Mouse (Mus musculus) myocyte (in vitro differentiated cells): ENCODE data around the gene Gm6993. TPM values are rescaled to one million over a fixed set of nuclear protein-coding genes. Genes with fewer than 3 reads are reported as not detected.

Experiments used
- H3K27me3 ChIP-seq: one replicate; pipeline ENCODE4 v1.6.1; 2011; ENCODE audit not compliant: control insufficient read depth, insufficient read depth, insufficient read length
- H3K36me3 ChIP-seq: one replicate; pipeline ENCODE4 v1.6.1; 2011; ENCODE audit not compliant: control insufficient read depth, insufficient read depth
- H3K4me2 ChIP-seq: one replicate; pipeline ENCODE4 v1.6.1; 2011; ENCODE audit warnings: low read depth, control low read depth
- H3K4me3 ChIP-seq: one replicate; pipeline ENCODE4 v1.5.1; 2011; ENCODE audit warnings: mild to moderate bottlenecking, control low read depth, moderate library complexity
- H3K79me2 ChIP-seq: one replicate; pipeline ENCODE4 v1.6.1; 2011; ENCODE audit not compliant: control insufficient read depth, insufficient read depth
- H3ac ChIP-seq: one replicate; pipeline ENCODE4 v1.6.1; 2011; ENCODE audit not compliant: control insufficient read depth, insufficient read length
- CEBPB ChIP-seq: IDR thresholded peaks from 2 replicates; pipeline ENCODE4 v1.6.1; 2011; ENCODE audit warnings: mild to moderate bottlenecking, moderate library complexity; ENCODE audit not compliant: poor library complexity, insufficient read depth, severe bottlenecking
- E2F4 ChIP-seq: IDR thresholded peaks from one replicate; pipeline ENCODE4 v1.6.1; 2011; ENCODE audit warnings: mild to moderate bottlenecking, control low read depth, moderate library complexity; ENCODE audit not compliant: insufficient read depth
- MAX ChIP-seq: IDR thresholded peaks from one replicate; pipeline ENCODE4 v1.6.1; 2011; ENCODE audit warnings: low read depth, mild to moderate bottlenecking, control low read depth
- MYOD1 ChIP-seq, 3 experiments: IDR thresholded peaks; one replicate each; pipeline ENCODE4 v1.6.1; 2011; ENCODE audit warnings: control low read depth in 2 of 3, low read depth in 2 of 3, mild to moderate bottlenecking in 2 of 3, moderate library complexity in 1 of 3; ENCODE audit not compliant: insufficient read length in 2 of 3, control insufficient read depth in 1 of 3
- MYOG ChIP-seq, 3 experiments: IDR thresholded peaks; one replicate each; pipeline ENCODE4 v1.6.1; 2011; ENCODE audit warnings: control low read depth in 2 of 3, low read depth in 2 of 3, mild to moderate bottlenecking in 2 of 3; ENCODE audit not compliant: insufficient read length in 2 of 3, control insufficient read depth in 1 of 3, insufficient read depth in 1 of 3
- POLR2A ChIP-seq: IDR thresholded peaks from one replicate; pipeline ENCODE4 v1.6.1; 2011; ENCODE audit warnings: low read depth, mild to moderate bottlenecking, control low read depth, moderate library complexity; ENCODE audit not compliant: insufficient read length
- POLR2AphosphoS2 ChIP-seq: IDR thresholded peaks from one replicate; pipeline ENCODE4 v1.6.1; 2011; ENCODE audit warnings: low read depth, control low read depth; ENCODE audit not compliant: insufficient read length
- REST ChIP-seq: IDR thresholded peaks from one replicate; pipeline ENCODE4 v1.6.1; 2011; ENCODE audit warnings: mild to moderate bottlenecking, control low read depth, moderate library complexity; ENCODE audit not compliant: insufficient read depth, insufficient read length
- SRF ChIP-seq: IDR thresholded peaks from one replicate; pipeline ENCODE4 v1.6.1; 2011; ENCODE audit warnings: low read depth; ENCODE audit not compliant: control insufficient read depth, insufficient read length
- TCF12 ChIP-seq: IDR thresholded peaks from one replicate; pipeline ENCODE4 v1.6.1; 2011; ENCODE audit warnings: mild to moderate bottlenecking, control low read depth; ENCODE audit not compliant: poor library complexity, insufficient read depth, severe bottlenecking
- TCF3 ChIP-seq: IDR thresholded peaks from one replicate; pipeline ENCODE4 v1.6.1; 2011; ENCODE audit warnings: low read depth, control low read depth; ENCODE audit not compliant: insufficient read length
- USF1 ChIP-seq: IDR thresholded peaks from one replicate; pipeline ENCODE4 v1.6.1; 2011; ENCODE audit warnings: low read depth, mild to moderate bottlenecking, control low read depth, moderate library complexity
- polyA plus RNA-seq: library from polyadenylated mRNA; unstranded; fragments of >200 nt; fragmentation: generic; extraction: Trizol; gene quantifications from one replicate; pipeline ENCODE4 v1.2.1, GENCODE M21; 2012; ENCODE audit warnings: missing spikeins

Gm6993 gene
- polyA plus RNA-seq, 1 experiment, result not detected

- no peak for TF ChIP-seq MYOD1 (IDR thresholded peaks at IDR 0.05; ENCODE audit: control insufficient read depth in 1 of 3, insufficient read length in 2 of 3, low read depth in 2 of 3)
- no peak for TF ChIP-seq MAX
- TF ChIP-seq POLR2A, result no peak
- no peak for TF ChIP-seq MYOG (IDR thresholded peaks at IDR 0.05; ENCODE audit: control insufficient read depth in 1 of 3, insufficient read depth in 1 of 3, insufficient read length in 2 of 3, low read depth in 2 of 3)
- no peak for TF ChIP-seq REST
- TF ChIP-seq POLR2AphosphoS2, result no peak
- no peak for TF ChIP-seq USF1
- no peak for TF ChIP-seq SRF
- no peak for TF ChIP-seq E2F4
- TF ChIP-seq TCF12, result no peak
- TF ChIP-seq CEBPB, result no peak
- TF ChIP-seq TCF3, result no peak
- Histone ChIP-seq H3K79me2 (peaks cover 29% of the 10 kb centered on the region), H3ac (no peak overlapping the region), H3K4me3 (no peak overlapping the region), H3K27me3 (no peaks in the 10 kb centered on the region), H3K4me2 (no peak overlapping the region), H3K36me3 (peaks cover 49% of the 10 kb centered on the region)
These were observed 33.1 kb downstream of the Gm6993 start for GRCm38 (mm10) chr12:31273646-31274045.

GRCm38 (mm10) chr12:31275411-31275810 lies 34.8 kb downstream of the Gm6993 start:
- Histone ChIP-seq H3ac (no peak overlapping the region), H3K4me3 (no peak overlapping the region), H3K27me3 (no peaks in the 10 kb centered on the region), H3K4me2 (no peak overlapping the region), H3K79me2 (peaks cover 28% of the 10 kb centered on the region), H3K36me3 (peaks cover 46% of the 10 kb centered on the region)
- TF ChIP-seq MAX (no peak), USF1 (no peak), POLR2A (no peak), MYOD1 (IDR thresholded peaks at IDR 0.05; ENCODE audit: control insufficient read depth in 1 of 3, insufficient read length in 2 of 3, low read depth in 2 of 3) (no peak), SRF (no peak), MYOG (IDR thresholded peaks at IDR 0.05; ENCODE audit: control insufficient read depth in 1 of 3, insufficient read depth in 1 of 3, insufficient read length in 2 of 3, low read depth in 2 of 3) (no peak), TCF3 (no peak)

- Histone ChIP-seq H3K4me2 (no peak overlapping the region), H3K79me2 (peaks cover 26% of the 10 kb centered on the region), H3K36me3 (peaks cover 47% of the 10 kb centered on the region), H3ac (no peak overlapping the region), H3K27me3 (no peaks in the 10 kb centered on the region), H3K4me3 (no peak overlapping the region)
- TF ChIP-seq MAX (no peak), MYOG (IDR thresholded peaks at IDR 0.05; ENCODE audit: control insufficient read depth in 1 of 3, insufficient read depth in 1 of 3, insufficient read length in 2 of 3, low read depth in 2 of 3) (no peak), REST (no peak), CEBPB (no peak), TCF12 (no peak), MYOD1 (IDR thresholded peaks at IDR 0.05; ENCODE audit: control insufficient read depth in 1 of 3, insufficient read length in 2 of 3, low read depth in 2 of 3) (no peak), TCF3 (no peak), E2F4 (no peak), POLR2A (no peak), POLR2AphosphoS2 (no peak), USF1 (no peak), SRF (no peak)
These were observed 37.7 kb downstream of the Gm6993 start for GRCm38 (mm10) chr12:31278270-31278669.

- Histone ChIP-seq H3K27me3 (no peaks in the 10 kb centered on the region), H3K4me3 (no peak overlapping the region), H3K4me2 (no peak overlapping the region), H3K79me2 (peaks cover 6% of the 10 kb centered on the region), H3ac (no peak overlapping the region), H3K36me3 (peaks cover 29% of the 10 kb centered on the region)
- TF ChIP-seq CEBPB (no peak), TCF12 (no peak), TCF3 (no peak), REST (no peak), POLR2A (no peak), SRF (no peak), USF1 (no peak), MAX (no peak), E2F4 (no peak), MYOG (IDR thresholded peaks at IDR 0.05; ENCODE audit: control insufficient read depth in 1 of 3, insufficient read depth in 1 of 3, insufficient read length in 2 of 3, low read depth in 2 of 3) (no peak), POLR2AphosphoS2 (no peak), MYOD1 (IDR thresholded peaks at IDR 0.05; ENCODE audit: control insufficient read depth in 1 of 3, insufficient read length in 2 of 3, low read depth in 2 of 3) (no peak)
These were observed 39.7 kb downstream of the Gm6993 start for GRCm38 (mm10) chr12:31280318-31280717.

- TF ChIP-seq MYOG (IDR thresholded peaks at IDR 0.05; ENCODE audit: control insufficient read depth in 1 of 3, insufficient read depth in 1 of 3, insufficient read length in 2 of 3, low read depth in 2 of 3), result no peak
- TF ChIP-seq TCF3, result no peak
- TF ChIP-seq CEBPB, result no peak
- TF ChIP-seq TCF12, result no peak
- no peak for TF ChIP-seq MAX
- TF ChIP-seq USF1, result no peak
- no peak for TF ChIP-seq E2F4
- TF ChIP-seq POLR2AphosphoS2, result no peak
- TF ChIP-seq MYOD1 (IDR thresholded peaks at IDR 0.05; ENCODE audit: control insufficient read depth in 1 of 3, insufficient read length in 2 of 3, low read depth in 2 of 3), result no peak
- TF ChIP-seq SRF, result no peak
- no peak for TF ChIP-seq REST
These were observed 40.6 kb downstream of the Gm6993 start for GRCm38 (mm10) chr12:31281100-31281591.

More at GRCm38 (mm10) chr12:31281100-31281591, 40.6 kb downstream of the Gm6993 start:
- Histone ChIP-seq H3ac (no peak overlapping the region), H3K27me3 (no peaks in the 10 kb centered on the region), H3K79me2 (no peaks in the 10 kb centered on the region), H3K4me2 (no peak overlapping the region), H3K36me3 (peaks cover 26% of the 10 kb centered on the region), H3K4me3 (no peak overlapping the region)
